Mouse (Mus musculus): ENCODE results near the gene Gm11634. TPM values are rescaled to one million over a fixed set of nuclear protein-coding genes. Genes with fewer than 3 reads are reported as not detected.

Gm11634 gene
- total and polyA plus RNA-seq, 3 experiments = not detected

- H3K27ac ChIP-seq (ENCODE audit: control insufficient read depth, low read depth, low read length) = no peak overlapping the region
- no peaks in the 10 kb centered on the region for H3K27me3 ChIP-seq (ENCODE audit: control insufficient read depth in 1 of 2, insufficient read depth in 2 of 2, low read length in 2 of 2)
- no peaks in the 10 kb centered on the region for H3K9me3 ChIP-seq (replicated peaks; ENCODE audit: insufficient read depth, low read length)
- peaks cover 0 to 5% of the 10 kb centered on the region in 2 experiments; a peak in 1 of 4 replicates for H3K4me1 ChIP-seq (ENCODE audit: control insufficient read depth in 1 of 2, insufficient read depth in 2 of 2, low read length in 2 of 2)
- H3K36me3 ChIP-seq (ENCODE audit: control insufficient read depth in 1 of 2, insufficient read depth in 2 of 2, low read length in 2 of 2) = no peaks in the 10 kb centered on the region; a peak in 1 of 4 replicates
- no peak overlapping the region for H3K4me3 ChIP-seq (ENCODE audit: control insufficient read depth in 1 of 2, insufficient read depth in 1 of 2, low read depth in 2 of 2, low read length in 2 of 2)
- H3K79me2 ChIP-seq (ENCODE audit: control insufficient read depth, insufficient read depth, low read length, poor library complexity) = no peaks in the 10 kb centered on the region
- TF ChIP-seq POLR2A (IDR thresholded peaks at IDR 0.05; ENCODE audit: control insufficient read depth in 1 of 2, insufficient read depth in 1 of 2, low read depth in 1 of 2, low read length in 2 of 2, poor library complexity in 1 of 2) = no peak
- DNase-seq (ENCODE audit: low read depth, low spot score) = no peak
- no peak overlapping the region for H3K9ac ChIP-seq (ENCODE audit: control insufficient read depth, low read depth, low read length, poor library complexity, severe bottlenecking)
Measured at GRCm38 (mm10) chr11:101589989-101590624, 8.9 kb downstream of the Gm11634 start.

DNA sequence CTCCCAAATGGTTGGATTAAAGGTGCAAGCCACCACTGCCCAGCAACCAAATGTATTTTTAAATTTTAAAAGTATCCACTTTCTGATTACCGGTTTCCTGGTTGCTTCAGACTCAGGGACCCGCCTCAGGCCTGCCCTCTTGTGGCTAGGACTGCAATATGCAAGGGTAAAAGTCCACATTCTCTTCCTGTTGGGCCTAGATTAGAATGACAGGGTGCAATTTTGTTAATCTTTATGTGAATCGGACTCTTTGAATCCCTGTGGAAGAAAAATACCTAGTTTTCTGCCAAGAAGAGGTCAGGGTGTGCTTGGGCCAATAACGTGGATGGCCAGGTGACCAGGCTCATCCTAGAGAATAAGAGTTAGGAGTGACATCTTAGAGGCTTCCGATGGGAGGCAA, 9.6 kb downstream of the Gm11634 start:
- no peaks in the 10 kb centered on the region; a peak in 1 of 4 replicates for H3K36me3 ChIP-seq (ENCODE audit: control insufficient read depth in 1 of 2, insufficient read depth in 2 of 2, low read length in 2 of 2)
- no peaks in the 10 kb centered on the region for H3K27me3 ChIP-seq (ENCODE audit: control insufficient read depth in 1 of 2, insufficient read depth in 2 of 2, low read length in 2 of 2)
- peak; percentile 90 for DNase-seq (ENCODE audit: low read depth, low spot score)
- no peak overlapping the region for H3K27ac ChIP-seq (ENCODE audit: control insufficient read depth, low read depth, low read length)
- peaks cover 0 to 5% of the 10 kb centered on the region in 2 experiments; a peak in 1 of 4 replicates for H3K4me1 ChIP-seq (ENCODE audit: control insufficient read depth in 1 of 2, insufficient read depth in 2 of 2, low read length in 2 of 2)
- H3K9ac ChIP-seq (ENCODE audit: control insufficient read depth, low read depth, low read length, poor library complexity, severe bottlenecking) = peak overlapping the region; percentile 55
- no peaks in the 10 kb centered on the region for H3K79me2 ChIP-seq (ENCODE audit: control insufficient read depth, insufficient read depth, low read length, poor library complexity)
- no peaks in the 10 kb centered on the region for H3K9me3 ChIP-seq (replicated peaks; ENCODE audit: insufficient read depth, low read length)
- H3K4me3 ChIP-seq (ENCODE audit: control insufficient read depth in 1 of 2, insufficient read depth in 1 of 2, low read depth in 2 of 2, low read length in 2 of 2) = no peak overlapping the region; a peak in 1 of 4 replicates
- TF ChIP-seq NELFE (IDR thresholded peaks at IDR 0.05; ENCODE audit: low read depth, low read length) (no peak), RCOR1 (IDR thresholded peaks at IDR 0.05; ENCODE audit: low read depth, low read length) (no peak), UBTF (IDR thresholded peaks at IDR 0.05; ENCODE audit: borderline replicate concordance, insufficient read depth, low read depth, low read length) (no peak), SIN3A (IDR thresholded peaks at IDR 0.05; ENCODE audit: low read length) (peak; percentile 64), TBP (IDR thresholded peaks at IDR 0.05; ENCODE audit: low read depth, low read length) (peak; percentile 43; the same call in 1 of the 2 replicates), MXI1 (IDR thresholded peaks at IDR 0.05; ENCODE audit: low read depth, low read length) (no peak), CTCF (IDR thresholded peaks at IDR 0.05 in 2 of 3, conservative IDR thresholded peaks at IDR 0.05 in 1 of 3; ENCODE audit: control insufficient read depth in 1 of 3, insufficient read depth in 1 of 3, low read depth in 2 of 3, low read length in 3 of 3, poor library complexity in 1 of 3, severe bottlenecking in 1 of 3) (peak; percentile 86 to 91 (median 90)), SMC3 (IDR thresholded peaks at IDR 0.05; ENCODE audit: low read depth, low read length) (peak; percentile 68), ZC3H11A (IDR thresholded peaks at IDR 0.05; ENCODE audit: low read depth, low read length) (peak; percentile 27; the same call in 1 of the 2 replicates), ELF1 (IDR thresholded peaks at IDR 0.05; ENCODE audit: low read depth, low read length) (peak; percentile 82), RAD21 (IDR thresholded peaks at IDR 0.05; ENCODE audit: low read depth, low read length) (peak; percentile 56), CHD2 (IDR thresholded peaks at IDR 0.05; ENCODE audit: low read length) (no peak), GATA1 (IDR thresholded peaks at IDR 0.05; ENCODE audit: low read depth, low read length) (no peak), ZKSCAN1 (IDR thresholded peaks at IDR 0.05; ENCODE audit: low read depth, low read length) (no peak), POLR2AphosphoS5 (IDR thresholded peaks at IDR 0.05; ENCODE audit: borderline replicate concordance, low read depth, low read length) (no peak), NRF1 (IDR thresholded peaks at IDR 0.05; ENCODE audit: insufficient read depth, low read depth, low read length, poor library complexity, severe bottlenecking) (no peak), HCFC1 (IDR thresholded peaks at IDR 0.05; ENCODE audit: low read depth, low read length) (peak; percentile 48; the same call in 1 of the 2 replicates), GABPA (IDR thresholded peaks at IDR 0.05; ENCODE audit: low read depth, low read length) (no peak), USF2 (IDR thresholded peaks at IDR 0.05; ENCODE audit: borderline replicate concordance in 1 of 2, insufficient read depth in 1 of 2, low read depth in 1 of 2, low read length in 2 of 2) (no peak), MAX (IDR thresholded peaks at IDR 0.05; ENCODE audit: low read length) (no peak), TCF12 (IDR thresholded peaks at IDR 0.05; ENCODE audit: low read depth, low read length) (no peak), POLR2AphosphoS2 (IDR thresholded peaks at IDR 0.05; ENCODE audit: low read length) (no peak), USF1 (IDR thresholded peaks at IDR 0.05; ENCODE audit: low read depth, low read length) (no peak), MYC (IDR thresholded peaks at IDR 0.05; ENCODE audit: low read depth, low read length) (no peak), E2F4 (IDR thresholded peaks at IDR 0.05; ENCODE audit: borderline replicate concordance, low read depth, low read length) (no peak), EP300 (IDR thresholded peaks at IDR 0.05; ENCODE audit: low read depth in 1 of 2, low read length in 2 of 2) (0 out of 4 replicates have a peak, but pooled peaks of 1 of the 2 experiments have one; percentile 14), BHLHE40 (IDR thresholded peaks at IDR 0.05; ENCODE audit: borderline replicate concordance, low read depth, low read length) (no peak), MEF2A (IDR thresholded peaks at IDR 0.05; ENCODE audit: extremely low read depth, insufficient replicate concordance, low read depth, low read length, poor library complexity, severe bottlenecking) (no peak), ZMIZ1 (IDR thresholded peaks at IDR 0.05; ENCODE audit: low read depth, low read length) (no peak), KAT2A (conservative IDR thresholded peaks at IDR 0.05; ENCODE audit: low read depth, low read length) (no peak)

Data from MEL (cell line).